Mouse (Mus musculus): ENCODE measurements around the gene Uqcr10. TPM values are rescaled to one million over a fixed set of nuclear protein-coding genes. Genes with fewer than 3 reads are reported as not detected.
"Not testable (repeated sequence)": the region's sequence is repeated elsewhere in the genome, so short reads cannot be mapped to it uniquely, and the experiment has no call there.

Gene Uqcr10
- polyA plus RNA-seq, 1 experiment from 2014 or later, result 763 TPM

- Histone ChIP-seq H3K9me3 (no peaks in the 10 kb centered on the region), H3K9ac (no peak overlapping the region), H3K4me3 (no peak overlapping the region), H3K4me2 (no peak overlapping the region), H3K27me3 (no peaks in the 10 kb centered on the region), H3K27ac (no peak overlapping the region), H3K36me3 (no peaks in the 10 kb centered on the region), H3K4me1 (no peaks in the 10 kb centered on the region)
- no peak for ATAC-seq (ENCODE audit: borderline replicate concordance, extremely low read depth, low FRiP score, low TSS enrichment)
These were observed 8.7 kb upstream of the Uqcr10 start for GRCm38 (mm10) chr11:4712822-4713221.

GRCm38 (mm10) chr11:4710188-4710587 lies 6.0 kb upstream of the Uqcr10 start:
- 79% methylated on average over 4 of the region's 4 CpGs for WGBS
- not testable (repeated sequence) for H3K9me3 ChIP-seq; H3K4me2 ChIP-seq; ATAC-seq (ENCODE audit: borderline replicate concordance, extremely low read depth, low FRiP score, low TSS enrichment); H3K9ac ChIP-seq; H3K27ac ChIP-seq; H3K36me3 ChIP-seq; H3K27me3 ChIP-seq; H3K4me1 ChIP-seq; H3K4me3 ChIP-seq

GRCm38 (mm10) chr11:4705178-4705577 lies 1.0 kb upstream of the Uqcr10 start:
- no peak for ATAC-seq (ENCODE audit: borderline replicate concordance, extremely low read depth, low FRiP score, low TSS enrichment)
- Histone ChIP-seq H3K27me3 (no peaks in the 10 kb centered on the region), H3K9ac (peak overlapping the region; percentile 89), H3K27ac (peak overlapping the region; percentile 71; the same call in 1 of the 2 replicates), H3K36me3 (peaks cover 20% of the 10 kb centered on the region), H3K4me1 (peaks cover 17% of the 10 kb centered on the region), H3K9me3 (no peaks in the 10 kb centered on the region), H3K4me2 (peak overlapping the region; percentile 75), H3K4me3 (peak overlapping the region; percentile 83)
- WGBS, result 7% methylated on average over 4 of the region's 4 CpGs

GRCm38 (mm10) chr11:4703688-4704071 lies 462 bp downstream of the Uqcr10 start:
- H3K4me3 ChIP-seq, result peak overlapping the region; percentile 83
- WGBS, result 4% methylated on average over 12 of the region's 12 CpGs
- H3K36me3 ChIP-seq, result peaks cover 20% of the 10 kb centered on the region
- ATAC-seq (ENCODE audit: borderline replicate concordance, extremely low read depth, low FRiP score, low TSS enrichment), result peak; percentile 17; the same call in 1 of the 2 replicates
- peak overlapping the region; percentile 75 for H3K4me2 ChIP-seq
- no peaks in the 10 kb centered on the region for H3K27me3 ChIP-seq
- H3K27ac ChIP-seq, result peak overlapping the region; percentile 71
- H3K9ac ChIP-seq, result peak overlapping the region; percentile 89
- H3K9me3 ChIP-seq, result no peaks in the 10 kb centered on the region
- H3K4me1 ChIP-seq, result peaks cover 17% of the 10 kb centered on the region

- no peak overlapping the region for H3K4me3 ChIP-seq
- no peak overlapping the region for H3K9ac ChIP-seq
- no peak for ATAC-seq (ENCODE audit: borderline replicate concordance, extremely low read depth, low FRiP score, low TSS enrichment)
- peaks cover 20% of the 10 kb centered on the region for H3K4me1 ChIP-seq
- peaks cover 20% of the 10 kb centered on the region for H3K36me3 ChIP-seq
- H3K9me3 ChIP-seq, result no peaks in the 10 kb centered on the region
- no peak overlapping the region for H3K27ac ChIP-seq
- no peaks in the 10 kb centered on the region for H3K27me3 ChIP-seq
- 73% methylated on average over 8 of the region's 8 CpGs for WGBS
- no peak overlapping the region for H3K4me2 ChIP-seq
These were observed 3.4 kb downstream of the Uqcr10 start for GRCm38 (mm10) chr11:4700726-4701125.

- peak; percentile 94 for ATAC-seq (ENCODE audit: borderline replicate concordance, extremely low read depth, low FRiP score, low TSS enrichment)
- 17% methylated on average over 7 of the region's 7 CpGs for WGBS
- Histone ChIP-seq H3K27me3 (no peaks in the 10 kb centered on the region), H3K9ac (no peak overlapping the region), H3K36me3 (peaks cover 19% of the 10 kb centered on the region), H3K4me1 (peaks cover 5% of the 10 kb centered on the region; the same call in 1 of the 2 replicates), H3K9me3 (no peaks in the 10 kb centered on the region), H3K4me2 (no peak overlapping the region), H3K27ac (peak overlapping the region; percentile 67), H3K4me3 (no peak overlapping the region)
These were observed 6.8 kb downstream of the Uqcr10 start for GRCm38 (mm10) chr11:4697043-4697983.

GRCm38 (mm10) chr11:4692162-4692561 lies 12.0 kb downstream of the Uqcr10 start:
- WGBS, result 82% methylated on average over 11 of the region's 11 CpGs
- no peak overlapping the region for H3K9ac ChIP-seq
- H3K27ac ChIP-seq, result no peak overlapping the region
- peaks cover 8% of the 10 kb centered on the region; the same call in 1 of the 2 replicates for H3K4me1 ChIP-seq
- H3K36me3 ChIP-seq, result no peaks in the 10 kb centered on the region
- no peak overlapping the region for H3K4me3 ChIP-seq
- H3K4me2 ChIP-seq, result no peak overlapping the region
- H3K9me3 ChIP-seq, result no peaks in the 10 kb centered on the region
- ATAC-seq (ENCODE audit: borderline replicate concordance, extremely low read depth, low FRiP score, low TSS enrichment), result no peak
- no peaks in the 10 kb centered on the region for H3K27me3 ChIP-seq

- Histone ChIP-seq H3K4me1 (peaks cover 8% of the 10 kb centered on the region; the same call in 1 of the 2 replicates), H3K4me2 (no peak overlapping the region), H3K27ac (no peak overlapping the region), H3K36me3 (no peaks in the 10 kb centered on the region), H3K9me3 (no peaks in the 10 kb centered on the region), H3K4me3 (no peak overlapping the region), H3K27me3 (no peaks in the 10 kb centered on the region), H3K9ac (no peak overlapping the region)
- 51% methylated on average over 10 of the region's 10 CpGs for WGBS
- ATAC-seq (ENCODE audit: borderline replicate concordance, extremely low read depth, low FRiP score, low TSS enrichment), result no peak
These were observed 12.9 kb downstream of the Uqcr10 start for GRCm38 (mm10) chr11:4691213-4691612.

- no peak overlapping the region for H3K27ac ChIP-seq
- no peaks in the 10 kb centered on the region for H3K9me3 ChIP-seq
- 77% methylated on average over 7 of the region's 7 CpGs for WGBS
- no peak overlapping the region for H3K9ac ChIP-seq
- peaks cover 8% of the 10 kb centered on the region; the same call in 1 of the 2 replicates for H3K4me1 ChIP-seq
- H3K36me3 ChIP-seq, result no peaks in the 10 kb centered on the region
- no peak overlapping the region for H3K4me3 ChIP-seq
- no peak for ATAC-seq (ENCODE audit: borderline replicate concordance, extremely low read depth, low FRiP score, low TSS enrichment)
- H3K27me3 ChIP-seq, result no peaks in the 10 kb centered on the region
- no peak overlapping the region for H3K4me2 ChIP-seq
These were observed 13.8 kb downstream of the Uqcr10 start for GRCm38 (mm10) chr11:4690353-4690752.

- ATAC-seq (ENCODE audit: borderline replicate concordance, extremely low read depth, low FRiP score, low TSS enrichment), result no peak
- WGBS, result 39% methylated on average over 11 of the region's 11 CpGs
These were observed 15.3 kb downstream of the Uqcr10 start for GRCm38 (mm10) chr11:4688632-4689380.

GRCm38 (mm10) chr11:4687874-4688273 lies 16.3 kb downstream of the Uqcr10 start:
- Histone ChIP-seq H3K4me3 (no peak overlapping the region), H3K4me2 (no peak overlapping the region), H3K36me3 (peaks cover 6% of the 10 kb centered on the region; the same call in 1 of the 2 replicates), H3K9ac (no peak overlapping the region), H3K4me1 (peaks cover 8% of the 10 kb centered on the region; the same call in 1 of the 2 replicates), H3K9me3 (no peaks in the 10 kb centered on the region), H3K27ac (no peak overlapping the region), H3K27me3 (no peaks in the 10 kb centered on the region)
- no peak for ATAC-seq (ENCODE audit: borderline replicate concordance, extremely low read depth, low FRiP score, low TSS enrichment)
- 29% methylated on average over 3 of the region's 3 CpGs for WGBS

More at GRCm38 (mm10) chr11:4688632-4689380, 15.3 kb downstream of the Uqcr10 start:
- no peak overlapping the region for H3K4me3 ChIP-seq
- no peaks in the 10 kb centered on the region for H3K9me3 ChIP-seq
- H3K4me1 ChIP-seq, result peaks cover 8% of the 10 kb centered on the region; the same call in 1 of the 2 replicates
- H3K27me3 ChIP-seq, result no peaks in the 10 kb centered on the region
- H3K36me3 ChIP-seq, result no peaks in the 10 kb centered on the region; the same call in 1 of the 2 replicates
- H3K27ac ChIP-seq, result no peak overlapping the region
- no peak overlapping the region for H3K9ac ChIP-seq
- H3K4me2 ChIP-seq, result no peak overlapping the region

Data from lung, embryonic 15.5 days (tissue).